8 mouse cellular contexts compared by ENCODE assay signal in genomic region chr16:13671685-13672385, GRCm38 (mm10). TPM values are rescaled to one million over a fixed set of nuclear protein-coding genes. Genes with fewer than 3 reads are reported as not detected.
DNase-seq lines count a peak whose midpoint lies in the region; ATAC-seq lines count a peak whose summit lies in the region.

Gene Bfar (plus strand): TSS chr16:13671858.
Gene 3110001I22Rik (plus strand): TSS chr16:13671929.

- H3K4me3 ChIP-seq in forebrain, embryonic 10.5 days = peak within 1 kb of the TSS; percentile 94
- H3K4me3 ChIP-seq in heart, embryonic 16.5 days (ENCODE audit: low read length) = peak within 1 kb of the TSS; percentile 63
- H3K4me3 ChIP-seq in liver, embryonic 15.5 days (replicated peaks) = peak within 1 kb of the TSS; percentile 94
- peak within 1 kb of the TSS; percentile 96 for H3K4me3 ChIP-seq in neural tube, embryonic 12.5 days

- peak within 1 kb of the TSS; percentile 92 for H3K9ac ChIP-seq in heart, embryonic 16.5 days (ENCODE audit: low read length)
- peak within 1 kb of the TSS; percentile 88 for H3K9ac ChIP-seq in liver, embryonic 15.5 days
- peak within 1 kb of the TSS; percentile 94 for H3K9ac ChIP-seq in neural tube, embryonic 12.5 days

- peaks cover 8% of the 10 kb centered on the region for H3K36me3 ChIP-seq in forebrain, embryonic 10.5 days (replicated peaks)
- peaks cover 3% of the 10 kb centered on the region for H3K36me3 ChIP-seq in heart, embryonic 16.5 days (ENCODE audit: control insufficient read depth, insufficient read depth)
- H3K36me3 ChIP-seq in liver, embryonic 15.5 days (replicated peaks) = peaks cover 7% of the 10 kb centered on the region
- peaks cover 6% of the 10 kb centered on the region for H3K36me3 ChIP-seq in neural tube, embryonic 12.5 days

- H3K27ac ChIP-seq in forebrain, embryonic 10.5 days = peak within 1 kb of the TSS; percentile 90
- peak within 1 kb of the TSS; percentile 94 for H3K27ac ChIP-seq in heart, embryonic 16.5 days (ENCODE audit: low read length)
- peak within 1 kb of the TSS; percentile 89 for H3K27ac ChIP-seq in liver, embryonic 15.5 days (replicated peaks)
- no peak within 1 kb of the TSS for H3K27ac ChIP-seq in neural tube, embryonic 12.5 days

- no peaks in the 10 kb centered on the region for H3K9me3 ChIP-seq in forebrain, embryonic 10.5 days
- no peaks in the 10 kb centered on the region for H3K9me3 ChIP-seq in heart, embryonic 16.5 days (replicated peaks; ENCODE audit: control insufficient read depth, low read length)
- H3K9me3 ChIP-seq in liver, embryonic 15.5 days (replicated peaks) = no peaks in the 10 kb centered on the region
- H3K9me3 ChIP-seq in neural tube, embryonic 12.5 days = no peaks in the 10 kb centered on the region

- peak; percentile 82 to 85 for DNase-seq in CD8-positive naive resting alpha-beta T cell, adult 2 months (ENCODE audit: low read depth in 2 of 2, low spot score in 2 of 2)
- peak; percentile 82 for DNase-seq in c-Kit-positive CD71-negative TER-119-negative erythroid progenitor cells, embryonic 14.5 days (ENCODE audit: low read depth)
- DNase-seq in forebrain, embryonic 10.5 days (ENCODE audit: extremely low spot score, low spot score) = peak; percentile 90
- DNase-seq in kidney, postnatal 36 days = peak; percentile 94 to 95
- peak; percentile 95 for DNase-seq in telencephalon, adult 2 months (ENCODE audit: low read depth, low spot score)

- H3K27me3 ChIP-seq in forebrain, embryonic 10.5 days (ENCODE audit: poor library complexity, severe bottlenecking) = no peaks in the 10 kb centered on the region
- H3K27me3 ChIP-seq in heart, embryonic 16.5 days (ENCODE audit: control insufficient read depth, insufficient read depth, low read length) = no peaks in the 10 kb centered on the region
- no peaks in the 10 kb centered on the region for H3K27me3 ChIP-seq in liver, embryonic 15.5 days
- H3K27me3 ChIP-seq in neural tube, embryonic 12.5 days (replicated peaks) = no peaks in the 10 kb centered on the region

- ATAC-seq in heart, embryonic 16.5 days (replicated peaks; ENCODE audit: extremely low read depth, insufficient read depth, low FRiP score) = peak; percentile 93
- ATAC-seq in liver, embryonic 15.5 days (ENCODE audit: insufficient read depth) = peak; percentile 82
- ATAC-seq in neural tube, embryonic 12.5 days (ENCODE audit: low FRiP score, low read depth) = peak; percentile 93

- WGBS in forebrain, embryonic 10.5 days = under 1% methylated on average over 53 of the region's 54 CpGs
- under 1% methylated on average over 54 of the region's 54 CpGs for WGBS in heart, embryonic 16.5 days
- under 1% methylated on average over 54 of the region's 54 CpGs for WGBS in liver, embryonic 15.5 days (ENCODE audit: insufficient replicate concordance)
- under 1% methylated on average over 54 of the region's 54 CpGs for WGBS in neural tube, embryonic 12.5 days

- peaks cover 22% of the 10 kb centered on the region for H3K4me1 ChIP-seq in forebrain, embryonic 10.5 days
- H3K4me1 ChIP-seq in heart, embryonic 16.5 days (ENCODE audit: control insufficient read depth, insufficient read depth, low read length) = peaks cover 15% of the 10 kb centered on the region
- H3K4me1 ChIP-seq in liver, embryonic 15.5 days (replicated peaks) = peaks cover 45% of the 10 kb centered on the region
- H3K4me1 ChIP-seq in neural tube, embryonic 12.5 days = peaks cover 15% of the 10 kb centered on the region

- H3K4me2 ChIP-seq in heart, embryonic 16.5 days (ENCODE audit: low read depth, low read length) = peak within 1 kb of the TSS; percentile 72
- H3K4me2 ChIP-seq in liver, embryonic 15.5 days = peak within 1 kb of the TSS; percentile 92
- H3K4me2 ChIP-seq in neural tube, embryonic 12.5 days (replicated peaks) = peak within 1 kb of the TSS; percentile 87

RNA-seq across cellular contexts. Expression of gene Bfar, which starts in this region (rescaled TPM):
- polyA plus RNA-seq in forebrain, embryonic 10.5 days (2016; fragmentation: Nextera tagmentation; extraction: Ambion mirVana) = 35.9 and 36.2 TPM in 2 replicates
- 37.4 and 44.3 TPM in 2 replicates for polyA plus RNA-seq in heart, embryonic 16.5 days (2015; fragmentation: Nextera tagmentation; extraction: Ambion mirVana)
- 13.4 and 13.6 TPM in 2 replicates for polyA plus RNA-seq in liver, embryonic 15.5 days (2015; fragmentation: Nextera tagmentation; extraction: Ambion mirVana)
- 44.9 and 50.5 TPM in 2 replicates for polyA plus RNA-seq in neural tube, embryonic 12.5 days (2016; fragmentation: Nextera tagmentation; extraction: Ambion mirVana)

RNA-seq across cellular contexts. Expression of gene 3110001I22Rik, which starts in this region (rescaled TPM):
- polyA plus RNA-seq in forebrain, embryonic 10.5 days (2016; fragmentation: Nextera tagmentation; extraction: Ambion mirVana) = 8.7 and 9.3 TPM in 2 replicates
- 2.9 and 3.5 TPM in 2 replicates for polyA plus RNA-seq in heart, embryonic 16.5 days (2015; fragmentation: Nextera tagmentation; extraction: Ambion mirVana)
- 2.2 TPM in 2 replicates for polyA plus RNA-seq in liver, embryonic 15.5 days (2015; fragmentation: Nextera tagmentation; extraction: Ambion mirVana)
- 8.2 and 9.0 TPM in 2 replicates for polyA plus RNA-seq in neural tube, embryonic 12.5 days (2016; fragmentation: Nextera tagmentation; extraction: Ambion mirVana)
